Mouse (Mus musculus): Measurements from ENCODE around the gene Cdh5. TPM values are rescaled to one million over a fixed set of nuclear protein-coding genes. Genes with fewer than 3 reads are reported as not detected.
"Not testable (repeated sequence)": the region's sequence is repeated elsewhere in the genome, so short reads cannot be mapped to it uniquely, and the experiment has no call there.

The Cdh5 gene
- polyA plus RNA-seq, 1 experiment from 2014 or later = 6.0 TPM

- H3K4me3 ChIP-seq (replicated peaks) = no peak overlapping the region
- ATAC-seq (ENCODE audit: low read depth) (peak; percentile 30; the same call in 1 of the 2 replicates), DNase-seq (no peak)
- H3K36me3 ChIP-seq = no peaks in the 10 kb centered on the region
- H3K4me2 ChIP-seq = no peak overlapping the region
- no peak overlapping the region for H3K27ac ChIP-seq
- 66% methylated on average over 9 of the region's 9 CpGs for WGBS (ENCODE audit: insufficient replicate concordance)
- no peaks in the 10 kb centered on the region for H3K27me3 ChIP-seq
- no peaks in the 10 kb centered on the region for H3K9me3 ChIP-seq (replicated peaks)
- H3K4me1 ChIP-seq (replicated peaks) = peaks cover 28% of the 10 kb centered on the region
- no peak overlapping the region for H3K9ac ChIP-seq
Observed at GRCm38 (mm10) chr8:104095595-104095994, 5.8 kb upstream of the Cdh5 start.

GRCm38 (mm10) chr8:104096644-104097043 lies 4.8 kb upstream of the Cdh5 start:
- Histone ChIP-seq H3K9me3 (replicated peaks) (no peaks in the 10 kb centered on the region), H3K9ac (no peak overlapping the region), H3K36me3 (no peaks in the 10 kb centered on the region), H3K4me1 (replicated peaks) (peaks cover 29% of the 10 kb centered on the region), H3K27ac (no peak overlapping the region), H3K4me3 (replicated peaks) (no peak overlapping the region), H3K27me3 (no peaks in the 10 kb centered on the region), H3K4me2 (no peak overlapping the region)
- WGBS (ENCODE audit: insufficient replicate concordance) = 43% methylated on average over 10 of the region's 10 CpGs
- ATAC-seq (ENCODE audit: low read depth) = 0 out of 2 replicates have a peak, but pooled peaks have one; percentile 18
- no peak for DNase-seq

- Histone ChIP-seq H3K4me3 (replicated peaks) (0 out of 2 replicates have a peak overlapping the region, but pooled peaks have one; percentile 1), H3K9me3 (replicated peaks) (no peaks in the 10 kb centered on the region), H3K27ac (0 out of 2 replicates have a peak overlapping the region, but pooled peaks have one; percentile 21), H3K36me3 (no peaks in the 10 kb centered on the region), H3K9ac (no peak overlapping the region), H3K27me3 (no peaks in the 10 kb centered on the region), H3K4me1 (replicated peaks) (peaks cover 30% of the 10 kb centered on the region), H3K4me2 (peak overlapping the region; percentile 43)
- peak; percentile 55 for ATAC-seq (ENCODE audit: low read depth)
- DNase-seq = peak; percentile 13
- 7% methylated on average over 5 of the region's 6 CpGs for WGBS (ENCODE audit: insufficient replicate concordance)
Observed at GRCm38 (mm10) chr8:104098671-104099346, 2.6 kb upstream of the Cdh5 start.

- DNase-seq = peak; percentile 18
- no peak overlapping the region for H3K9ac ChIP-seq
- H3K4me2 ChIP-seq = peak overlapping the region; percentile 43
Observed at GRCm38 (mm10) chr8:104099347-104100099, 1.9 kb upstream of the Cdh5 start.

GRCm38 (mm10) chr8:104100724-104101123 lies 701 bp upstream of the Cdh5 start:
- H3K27me3 ChIP-seq; DNase-seq; H3K36me3 ChIP-seq; H3K9me3 ChIP-seq (replicated peaks); H3K4me2 ChIP-seq; ATAC-seq (ENCODE audit: low read depth); H3K9ac ChIP-seq; H3K27ac ChIP-seq; H3K4me3 ChIP-seq (replicated peaks): not testable (repeated sequence)
- 71% methylated on average over 6 of the region's 6 CpGs for WGBS (ENCODE audit: insufficient replicate concordance)
- H3K4me1 ChIP-seq (replicated peaks) = peaks cover 30% of the 10 kb centered on the region

More at GRCm38 (mm10) chr8:104099347-104100099, 1.9 kb upstream of the Cdh5 start:
- H3K4me3 ChIP-seq (replicated peaks) = 0 out of 2 replicates have a peak overlapping the region, but pooled peaks have one; percentile 1
- H3K36me3 ChIP-seq = no peaks in the 10 kb centered on the region
- 26% methylated on average over 20 of the region's 20 CpGs for WGBS (ENCODE audit: insufficient replicate concordance)
- peak overlapping the region; percentile 21; the same call in 1 of the 2 replicates for H3K27ac ChIP-seq
- ATAC-seq (ENCODE audit: low read depth) = peak; percentile 71
- no peaks in the 10 kb centered on the region for H3K9me3 ChIP-seq (replicated peaks)
- no peaks in the 10 kb centered on the region for H3K27me3 ChIP-seq
- peaks cover 30% of the 10 kb centered on the region for H3K4me1 ChIP-seq (replicated peaks)

GRCm38 (mm10) chr8:104103462-104103861 lies 2.0 kb downstream of the Cdh5 start:
- Histone ChIP-seq H3K4me3 (replicated peaks) (0 out of 2 replicates have a peak overlapping the region, but pooled peaks have one; percentile 21), H3K36me3 (no peaks in the 10 kb centered on the region), H3K4me2 (no peak overlapping the region), H3K9me3 (replicated peaks) (no peaks in the 10 kb centered on the region), H3K27ac (no peak overlapping the region), H3K4me1 (replicated peaks) (peaks cover 30% of the 10 kb centered on the region), H3K9ac (no peak overlapping the region), H3K27me3 (no peaks in the 10 kb centered on the region; the same call in 1 of the 2 replicates)
- DNase-seq (no peak), ATAC-seq (ENCODE audit: low read depth) (no peak)
- WGBS (ENCODE audit: insufficient replicate concordance) = 27% methylated on average over 7 of the region's 7 CpGs

GRCm38 (mm10) chr8:104105768-104106167 lies 4.3 kb downstream of the Cdh5 start:
- DNase-seq (no peak), ATAC-seq (ENCODE audit: low read depth) (no peak)
- no peak overlapping the region for H3K27ac ChIP-seq
- 58% methylated on average over 6 of the region's 6 CpGs for WGBS (ENCODE audit: insufficient replicate concordance)
- no peaks in the 10 kb centered on the region for H3K9me3 ChIP-seq (replicated peaks)
- no peak overlapping the region for H3K4me2 ChIP-seq
- H3K27me3 ChIP-seq = no peaks in the 10 kb centered on the region; the same call in 1 of the 2 replicates
- H3K9ac ChIP-seq = no peak overlapping the region
- no peak overlapping the region for H3K4me3 ChIP-seq (replicated peaks)
- no peaks in the 10 kb centered on the region for H3K36me3 ChIP-seq
- H3K4me1 ChIP-seq (replicated peaks) = peaks cover 14% of the 10 kb centered on the region

GRCm38 (mm10) chr8:104106276-104106946 lies 5.0 kb downstream of the Cdh5 start:
- Histone ChIP-seq H3K9me3 (replicated peaks) (no peaks in the 10 kb centered on the region), H3K4me3 (replicated peaks) (no peak overlapping the region), H3K4me1 (replicated peaks) (peaks cover 8% of the 10 kb centered on the region), H3K9ac (no peak overlapping the region), H3K4me2 (no peak overlapping the region), H3K27me3 (no peaks in the 10 kb centered on the region; the same call in 1 of the 2 replicates), H3K36me3 (no peaks in the 10 kb centered on the region), H3K27ac (no peak overlapping the region)
- DNase-seq (no peak), ATAC-seq (ENCODE audit: low read depth) (no peak)
- WGBS (ENCODE audit: insufficient replicate concordance) = 70% methylated on average over 7 of the region's 7 CpGs

- Histone ChIP-seq H3K9me3 (replicated peaks) (no peaks in the 10 kb centered on the region), H3K27me3 (no peaks in the 10 kb centered on the region; the same call in 1 of the 2 replicates), H3K9ac (no peak overlapping the region), H3K36me3 (no peaks in the 10 kb centered on the region), H3K27ac (no peak overlapping the region), H3K4me2 (no peak overlapping the region), H3K4me3 (replicated peaks) (no peak overlapping the region), H3K4me1 (replicated peaks) (0 out of 2 replicates have a peak, but pooled peaks cover under 1% of the 10 kb centered on the region)
- DNase-seq (no peak), ATAC-seq (ENCODE audit: low read depth) (no peak)
Observed at GRCm38 (mm10) chr8:104107111-104107510, 5.7 kb downstream of the Cdh5 start.

GRCm38 (mm10) chr8:104108048-104108447 lies 6.6 kb downstream of the Cdh5 start:
- DNase-seq (no peak), ATAC-seq (ENCODE audit: low read depth) (no peak)
- Histone ChIP-seq H3K9me3 (replicated peaks) (no peaks in the 10 kb centered on the region), H3K4me3 (replicated peaks) (no peak overlapping the region), H3K4me1 (replicated peaks) (no peaks in the 10 kb centered on the region), H3K9ac (no peak overlapping the region), H3K27ac (no peak overlapping the region), H3K4me2 (no peak overlapping the region), H3K27me3 (no peaks in the 10 kb centered on the region; the same call in 1 of the 2 replicates), H3K36me3 (no peaks in the 10 kb centered on the region)
- WGBS (ENCODE audit: insufficient replicate concordance) = 50% methylated on average over 5 of the region's 5 CpGs
